Mouse (Mus musculus) bone marrow, adult 2 months (tissue): ENCODE measurements around the gene Gm9508.
"Not testable (repeated sequence)": the region's sequence is repeated elsewhere in the genome, so short reads cannot be mapped to it uniquely, and the experiment has no call there.

ENCODE experiments used
- CTCF ChIP-seq: fragments of 200-500 bp; IDR thresholded peaks from 2 replicates; pipeline ENCODE4 v1.5.1; 2011; ENCODE audit warnings: low read length, control low read depth; ENCODE audit not compliant: control insufficient read depth, insufficient read depth
- POLR2A ChIP-seq: fragments of 200-500 bp; IDR thresholded peaks from 2 replicates; pipeline ENCODE4 v1.6.1; 2011; ENCODE audit warnings: low read depth, mild to moderate bottlenecking, control low read depth, low read length, borderline replicate concordance; ENCODE audit not compliant: control insufficient read depth

DNA sequence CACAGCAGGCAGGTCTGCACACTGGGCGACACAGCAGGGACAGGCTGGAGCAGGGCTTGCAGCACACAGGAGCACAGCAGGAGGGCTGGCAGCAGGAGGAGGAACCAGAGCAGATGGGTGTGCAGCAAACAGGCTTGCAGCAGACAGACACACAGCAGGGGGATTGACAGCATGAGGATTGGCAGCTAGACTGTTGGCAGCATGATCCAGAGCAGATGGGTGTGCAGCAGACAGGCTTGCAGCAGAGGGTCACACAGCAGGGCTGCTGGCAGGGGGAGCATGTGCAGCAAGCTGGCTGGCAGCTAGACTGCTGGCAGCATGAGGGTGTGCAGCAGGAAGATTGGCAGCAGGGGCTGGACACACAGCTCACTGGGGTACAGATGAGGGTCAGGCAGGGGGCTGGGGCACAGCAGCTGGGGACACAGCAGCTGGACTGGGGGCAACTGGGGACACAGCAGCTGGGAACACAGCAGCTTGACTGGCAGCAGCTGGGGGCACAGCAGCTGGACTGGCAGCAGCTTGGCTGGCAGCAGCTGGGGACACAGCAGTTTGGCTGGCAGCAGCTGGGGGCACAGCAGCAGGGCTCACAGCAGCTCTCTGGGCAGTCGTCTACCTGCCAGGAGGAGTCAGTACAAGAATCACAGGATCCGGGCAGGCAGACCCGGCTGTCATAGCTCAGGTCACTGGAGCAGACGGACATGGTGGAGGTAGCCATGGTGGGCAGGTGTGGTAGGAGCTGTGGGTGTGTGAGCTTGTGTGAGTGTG, 45.1 kb upstream of the Gm9508 start, which contains the start of gene Gm18596:
- TF ChIP-seq CTCF, POLR2A: not testable (repeated sequence)
